Mouse (Mus musculus) liver, postnatal 0 days (tissue): ENCODE results near the gene Pxdn. TPM values are rescaled to one million over a fixed set of nuclear protein-coding genes. Genes with fewer than 3 reads are reported as not detected.

Experiments
- ATAC-seq: fragments of 200-750 bp; cut with Nextera tagmentation; 2 replicates; pipeline ENCODE4 v1.8.0; 2017; ENCODE audit warnings: mild to moderate bottlenecking, moderate library complexity
- DNase-seq: peaks from one replicate; pipeline ENCODE4 v3.0.0-alpha.2; 2016
- H3K27ac ChIP-seq: fragments of 300-500 bp; sonication (generic); 2 replicates; pipeline ENCODE4 v1.5.1; 2014; ENCODE audit warnings: antibody characterized with exemption, moderate library complexity, mild to moderate bottlenecking, low read depth
- H3K27me3 ChIP-seq: fragments of 300-500 bp; sonication (generic); 2 replicates; pipeline ENCODE4 v1.6.1; 2014; ENCODE audit warnings: low read length, control low read depth, mixed read lengths; ENCODE audit not compliant: insufficient read depth
- H3K36me3 ChIP-seq: fragments of 300-500 bp; sonication (generic); replicated peaks from 2 replicates; pipeline ENCODE4 v1.6.1; 2014; ENCODE audit warnings: mild to moderate bottlenecking, control low read depth, low read length, moderate library complexity, mixed read lengths; ENCODE audit not compliant: insufficient read depth
- H3K4me1 ChIP-seq: fragments of 300-500 bp; sonication (generic); 2 replicates; pipeline ENCODE4 v1.6.1; 2014; ENCODE audit warnings: antibody characterized with exemption, mild to moderate bottlenecking, control low read depth; ENCODE audit not compliant: insufficient read depth
- H3K4me2 ChIP-seq: fragments of 300-500 bp; sonication (generic); 2 replicates; pipeline ENCODE4 v1.6.1; 2014; ENCODE audit warnings: low read depth, mild to moderate bottlenecking, low read length, moderate library complexity, mixed read lengths
- H3K4me3 ChIP-seq: fragments of 300-500 bp; sonication (generic); 2 replicates; pipeline ENCODE4 v1.5.1; 2014; ENCODE audit warnings: low read depth, low read length
- H3K9ac ChIP-seq: fragments of 300-500 bp; sonication (generic); replicated peaks from 2 replicates; pipeline ENCODE4 v1.6.1; 2014; ENCODE audit warnings: mild to moderate bottlenecking, moderate library complexity
- H3K9me3 ChIP-seq: fragments of 300-500 bp; sonication (generic); 2 replicates; pipeline ENCODE4 v1.6.1; 2016; ENCODE audit warnings: mild to moderate bottlenecking, control low read depth, low read length, mixed read lengths
- CTCF ChIP-seq: sonication (generic); IDR thresholded peaks from 2 replicates; pipeline ENCODE4 v1.5.1; 2016; ENCODE audit warnings: antibody characterized with exemption, low read depth
- EP300 ChIP-seq: IDR thresholded peaks from 2 replicates; pipeline ENCODE4 v1.6.1; 2016; ENCODE audit warnings: antibody characterized with exemption, low read depth, mild to moderate bottlenecking
- WGBS: fragments of 180-500 bp; shearing (Covaris S2); extraction: QIAGEN DNeasy Blood & Tissue Kit; methylation state at CpG from one replicate; pipeline ENCODE4 v1.1.7; 2014; ENCODE audit not compliant: insufficient replicate concordance; 5-methylcytosine and 5-hydroxymethylcytosine counted together
- polyA plus RNA-seq: library from polyadenylated mRNA; unstranded; fragments of >200 nt; fragmentation: Nextera tagmentation; extraction: Ambion mirVana; gene quantifications from 2 replicates; pipeline ENCODE4 v1.2.1, GENCODE M21; 2015

Gene Pxdn
- polyA plus RNA-seq, 1 experiment from 2014 or later = 4.9 TPM

DNA sequence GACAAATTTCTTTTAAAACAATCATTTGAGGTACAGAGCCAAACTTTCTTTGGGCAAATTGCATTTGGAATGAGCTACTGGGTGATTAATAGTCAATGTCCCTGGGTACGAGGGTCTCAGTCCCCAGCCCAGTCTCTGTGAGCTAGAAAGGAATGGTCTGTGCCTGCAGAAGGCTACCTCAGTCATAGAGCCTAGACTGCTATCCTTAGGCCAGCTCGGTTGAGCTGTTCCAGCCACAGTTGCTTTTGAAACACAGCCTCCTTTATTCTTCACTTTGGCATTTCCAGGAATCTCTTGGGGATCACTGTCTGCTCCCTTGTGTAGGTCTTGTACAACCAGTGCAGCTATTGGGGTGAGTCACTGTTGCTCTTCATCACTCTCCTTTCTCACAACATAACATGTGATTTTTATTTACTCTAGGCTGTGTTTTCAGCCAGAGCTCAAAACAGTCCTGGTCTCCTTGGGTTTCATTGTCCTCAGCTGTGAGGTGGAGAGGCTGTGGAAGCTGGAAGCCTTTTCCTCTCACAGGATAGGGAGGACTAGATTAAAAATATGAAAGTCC is 86.9 kb downstream of the Pxdn start:
- Histone ChIP-seq H3K27me3 (no peaks in the 10 kb centered on the region), H3K4me2 (no peak overlapping the region), H3K9me3 (no peaks in the 10 kb centered on the region), H3K4me3 (no peak overlapping the region), H3K27ac (no peak overlapping the region), H3K9ac (no peak overlapping the region), H3K36me3 (no peaks in the 10 kb centered on the region), H3K4me1 (no peaks in the 10 kb centered on the region)
- TF ChIP-seq EP300 (no peak), CTCF (no peak)
- DNase-seq (no peak), ATAC-seq (no peak)
- WGBS = 59% methylated on average over 2 of the region's 2 CpGs

- Histone ChIP-seq H3K4me2 (no peak overlapping the region), H3K9me3 (no peaks in the 10 kb centered on the region), H3K9ac (no peak overlapping the region), H3K27ac (no peak overlapping the region), H3K27me3 (no peaks in the 10 kb centered on the region), H3K36me3 (no peaks in the 10 kb centered on the region), H3K4me1 (no peaks in the 10 kb centered on the region), H3K4me3 (no peak overlapping the region)
- WGBS = 64% methylated on average over 3 of the region's 3 CpGs
- ATAC-seq (no peak), DNase-seq (no peak)
- TF ChIP-seq CTCF = no peak
- no peak for TF ChIP-seq EP300
These were observed 90.4 kb downstream of the Pxdn start for GRCm38 (mm10) chr12:30027721-30028340.

DNA sequence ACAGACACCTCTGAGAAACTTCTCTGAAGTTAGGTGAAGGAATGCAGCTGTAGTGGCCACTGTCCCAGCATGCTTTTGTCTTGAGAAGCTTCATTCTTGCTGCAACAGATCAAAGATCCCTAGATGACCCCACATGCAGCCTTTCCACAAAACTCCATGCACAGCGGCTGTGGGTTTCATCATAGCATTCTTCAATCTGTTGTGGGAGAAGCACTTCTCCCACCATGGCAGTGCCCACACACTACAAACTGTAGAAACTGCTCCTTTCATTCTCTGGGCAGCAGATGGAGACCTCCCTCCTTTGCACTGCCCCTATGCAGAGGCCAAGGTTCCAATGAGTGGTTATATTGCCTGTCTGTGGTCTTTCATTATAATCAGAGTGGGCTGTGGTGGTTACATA is 91.7 kb downstream of the Pxdn start:
- no peaks in the 10 kb centered on the region for H3K4me1 ChIP-seq
- H3K9me3 ChIP-seq = no peaks in the 10 kb centered on the region
- DNase-seq = no peak
- no peak overlapping the region for H3K4me3 ChIP-seq
- no peak overlapping the region for H3K9ac ChIP-seq
- no peak for ATAC-seq
- H3K27ac ChIP-seq = no peak overlapping the region
- no peaks in the 10 kb centered on the region for H3K27me3 ChIP-seq
- 88% methylated on average over 1 of the region's 1 CpGs for WGBS
- H3K36me3 ChIP-seq = no peaks in the 10 kb centered on the region
- TF ChIP-seq EP300 (no peak), CTCF (no peak)
- no peak overlapping the region for H3K4me2 ChIP-seq

- no peak for DNase-seq
- TF ChIP-seq CTCF = no peak
- no peak for TF ChIP-seq EP300
- WGBS = 50% methylated on average over 5 of the region's 5 CpGs
These were observed 93.2 kb downstream of the Pxdn start for GRCm38 (mm10) chr12:30030571-30030970.

GRCm38 (mm10) chr12:30034681-30035080 is 97.3 kb downstream of the Pxdn start:
- no peak for ATAC-seq
- no peaks in the 10 kb centered on the region for H3K36me3 ChIP-seq
- H3K4me1 ChIP-seq = no peaks in the 10 kb centered on the region
- H3K9ac ChIP-seq = no peak overlapping the region
- no peak overlapping the region for H3K4me2 ChIP-seq
- no peaks in the 10 kb centered on the region for H3K27me3 ChIP-seq
- H3K27ac ChIP-seq = no peak overlapping the region
- no peaks in the 10 kb centered on the region for H3K9me3 ChIP-seq
- no peak overlapping the region for H3K4me3 ChIP-seq
- DNase-seq = no peak
- 78% methylated on average over 5 of the region's 5 CpGs for WGBS
- TF ChIP-seq EP300 (no peak), CTCF (no peak)

More at GRCm38 (mm10) chr12:30030571-30030970, 93.2 kb downstream of the Pxdn start:
- H3K27me3 ChIP-seq = no peaks in the 10 kb centered on the region
- H3K4me1 ChIP-seq = no peaks in the 10 kb centered on the region
- no peak overlapping the region for H3K27ac ChIP-seq
- H3K9me3 ChIP-seq = no peaks in the 10 kb centered on the region
- no peak for ATAC-seq
- no peaks in the 10 kb centered on the region for H3K36me3 ChIP-seq
- no peak overlapping the region for H3K4me2 ChIP-seq
- no peak overlapping the region for H3K9ac ChIP-seq
- H3K4me3 ChIP-seq = no peak overlapping the region

DNA sequence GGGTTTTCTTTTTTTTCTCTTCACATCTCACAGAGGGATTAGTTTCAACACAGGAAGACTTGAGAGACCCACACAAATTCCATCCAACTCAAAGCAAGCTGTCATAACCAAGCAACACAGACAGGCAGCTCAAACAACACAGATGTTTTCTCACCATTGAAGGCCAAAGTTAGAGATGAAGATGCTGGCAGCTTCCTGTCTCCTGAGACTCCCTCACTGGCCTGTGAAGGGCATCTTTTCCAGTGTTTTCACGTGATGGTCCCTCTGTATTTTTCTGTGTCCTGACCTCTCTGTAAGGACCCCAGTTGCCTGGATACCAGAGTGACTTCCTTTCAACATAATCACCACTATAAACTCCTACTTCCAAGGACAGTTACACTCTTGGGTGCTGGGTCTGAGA is 98.0 kb downstream of the Pxdn start:
- WGBS = 5% methylated on average over 1 of the region's 1 CpGs

More for the DNA sequence above, 98.0 kb downstream of the Pxdn start:
- Histone ChIP-seq H3K9me3 (no peaks in the 10 kb centered on the region), H3K4me3 (no peak overlapping the region), H3K27ac (no peak overlapping the region), H3K4me1 (no peaks in the 10 kb centered on the region), H3K4me2 (no peak overlapping the region), H3K9ac (no peak overlapping the region), H3K27me3 (no peaks in the 10 kb centered on the region), H3K36me3 (no peaks in the 10 kb centered on the region)
- no peak for DNase-seq
- ATAC-seq = no peak
- TF ChIP-seq EP300 = no peak
- TF ChIP-seq CTCF = no peak
